Mouse (Mus musculus) megakaryocyte, embryonic 14.5 days (primary cell): ENCODE results near the gene Nkg7. TPM values are rescaled to one million over a fixed set of nuclear protein-coding genes. Genes with fewer than 3 reads are reported as not detected.

Experiments used
- H3K27me3 ChIP-seq: replicated peaks from 2 replicates; pipeline ENCODE3; 2012; ENCODE audit warnings: inconsistent platforms
- H3K36me3 ChIP-seq: replicated peaks from 2 replicates; pipeline ENCODE3; 2012; ENCODE audit warnings: low read length, inconsistent platforms, mixed read lengths
- H3K4me1 ChIP-seq: 2 replicates; pipeline ENCODE4 v1.6.1; 2012; ENCODE audit warnings: inconsistent platforms
- H3K4me3 ChIP-seq: replicated peaks from 2 replicates; pipeline ENCODE3; 2012; ENCODE audit warnings: moderate library complexity, mild to moderate bottlenecking, inconsistent platforms
- H3K9me3 ChIP-seq: 2 replicates; pipeline ENCODE4 v1.6.1; 2012; ENCODE audit warnings: inconsistent platforms
- FLI1 ChIP-seq: IDR thresholded peaks from 2 replicates; pipeline ENCODE4 v1.6.1; 2012; ENCODE audit warnings: low read length, inconsistent platforms, mixed read lengths
- GATA1 ChIP-seq: IDR thresholded peaks from 3 replicates; pipeline ENCODE4 v1.6.1; 2012; ENCODE audit warnings: mixed read lengths, low read length, inconsistent platforms, borderline replicate concordance
- polyA plus RNA-seq: library from polyadenylated mRNA; stranded (reverse); fragments of >175 nt; gene quantifications from 2 replicates; pipeline ENCODE4 v1.2.3, GENCODE M21; 2012; ENCODE audit warnings: low replicate concordance; ENCODE audit not compliant: insufficient read depth

Nkg7 gene
- polyA plus RNA-seq, 1 experiment: 10.0 TPM

DNA sequence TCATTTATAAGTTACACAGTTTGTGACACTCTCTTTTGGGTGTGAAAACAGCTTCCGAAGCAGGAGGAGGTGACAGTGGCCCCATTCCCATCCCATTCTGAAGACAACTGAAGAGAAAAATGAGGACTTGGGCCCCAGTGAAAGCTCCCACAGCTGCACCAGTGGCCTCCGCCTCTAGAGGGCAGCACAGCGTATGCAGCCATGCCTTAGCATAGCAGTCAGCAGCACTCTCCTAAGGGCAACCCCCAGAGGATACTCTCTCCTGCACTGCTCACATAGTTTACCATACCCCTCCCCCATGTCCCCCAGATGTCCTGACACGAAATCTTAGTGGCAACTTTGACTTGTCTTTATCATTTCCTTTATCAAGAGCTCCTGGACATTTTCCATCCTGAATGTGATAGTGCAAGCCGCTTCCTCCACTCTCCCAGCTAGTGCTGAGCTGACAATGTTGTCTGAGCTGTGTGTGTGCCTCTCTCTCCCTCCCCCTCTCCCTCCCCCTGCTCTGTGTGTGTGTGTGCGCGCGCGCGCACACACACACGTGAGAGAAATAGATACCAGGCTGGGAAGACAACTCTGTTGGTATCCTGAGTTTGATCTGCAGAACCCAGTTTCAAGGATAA, 13.8 kb upstream of the Nkg7 start:
- H3K4me3 ChIP-seq: peak overlapping the region; percentile 77
- no peaks in the 10 kb centered on the region for H3K36me3 ChIP-seq
- H3K9me3 ChIP-seq: no peaks in the 10 kb centered on the region
- H3K4me1 ChIP-seq: peaks cover 37% of the 10 kb centered on the region
- no peak for TF ChIP-seq GATA1
- no peak for TF ChIP-seq FLI1
- H3K27me3 ChIP-seq: no peaks in the 10 kb centered on the region

DNA sequence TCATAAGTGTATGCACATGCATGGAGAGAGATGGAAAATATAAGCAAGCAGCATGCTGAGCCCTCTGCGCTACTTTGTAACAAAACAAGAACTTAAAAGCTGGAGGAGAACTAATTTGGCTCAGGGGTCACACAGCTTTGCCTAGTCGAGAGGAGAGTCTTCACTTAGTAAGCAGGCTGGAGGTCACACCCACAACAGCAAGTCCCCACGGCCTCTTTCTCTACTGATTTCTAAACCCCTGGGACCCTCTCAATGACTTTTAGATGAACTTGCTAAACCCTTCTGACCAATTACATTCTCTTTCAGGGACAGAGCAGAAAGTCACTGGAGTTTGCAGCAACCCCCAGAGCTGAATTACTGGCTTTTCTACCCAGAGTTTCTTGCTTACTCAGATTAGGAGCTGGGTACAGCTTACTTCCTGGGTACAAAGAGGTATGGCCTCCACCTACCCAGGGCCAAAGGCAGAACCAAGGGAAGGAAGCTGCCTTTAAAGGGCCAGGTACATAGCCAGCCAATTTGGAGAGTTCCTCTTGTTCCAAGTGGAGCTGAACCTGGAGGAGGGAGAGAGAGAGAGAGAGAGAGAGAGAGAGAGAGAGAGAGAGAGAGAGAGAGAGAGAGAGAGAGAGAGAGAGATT, 12.8 kb upstream of the Nkg7 start:
- no peak for TF ChIP-seq FLI1
- TF ChIP-seq GATA1: no peak
- H3K4me1 ChIP-seq: peaks cover 46% of the 10 kb centered on the region
- H3K9me3 ChIP-seq: no peaks in the 10 kb centered on the region
- H3K4me3 ChIP-seq: no peak overlapping the region
- no peaks in the 10 kb centered on the region for H3K36me3 ChIP-seq
- no peaks in the 10 kb centered on the region for H3K27me3 ChIP-seq

DNA sequence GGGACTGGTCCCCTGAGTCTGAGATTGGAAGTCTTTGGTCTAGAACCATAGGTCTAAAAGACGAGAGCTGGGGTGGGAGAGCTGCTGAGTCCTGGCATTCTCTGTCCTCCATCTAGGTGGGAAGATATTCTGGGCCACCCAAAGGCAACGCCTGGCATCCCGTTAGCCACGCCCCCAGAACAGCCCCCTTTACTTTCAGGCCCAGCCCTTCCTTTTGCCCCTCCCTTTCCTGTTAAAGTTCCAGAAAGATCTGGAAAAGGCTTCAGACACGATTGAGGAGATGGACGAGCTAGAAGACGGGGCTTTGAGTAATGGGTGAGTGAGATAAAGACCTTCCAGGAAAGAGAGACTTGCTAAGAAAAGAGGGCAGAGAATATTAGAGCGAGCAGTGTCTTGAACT, 9.5 kb upstream of the Nkg7 start, which contains the start of gene Lim2:
Gene Lim2 (plus strand): TSS at position 265 of the 400 bp plus-strand sequence.
- peaks cover 59% of the 10 kb centered on the region for H3K4me1 ChIP-seq
- no peak for TF ChIP-seq GATA1
- TF ChIP-seq FLI1: no peak
- no peaks in the 10 kb centered on the region for H3K27me3 ChIP-seq
- peaks cover 5% of the 10 kb centered on the region; the same call in 1 of the 2 replicates for H3K9me3 ChIP-seq
- peaks cover 5% of the 10 kb centered on the region for H3K36me3 ChIP-seq
- H3K4me3 ChIP-seq: peak within 1 kb of the TSS; percentile 78

DNA sequence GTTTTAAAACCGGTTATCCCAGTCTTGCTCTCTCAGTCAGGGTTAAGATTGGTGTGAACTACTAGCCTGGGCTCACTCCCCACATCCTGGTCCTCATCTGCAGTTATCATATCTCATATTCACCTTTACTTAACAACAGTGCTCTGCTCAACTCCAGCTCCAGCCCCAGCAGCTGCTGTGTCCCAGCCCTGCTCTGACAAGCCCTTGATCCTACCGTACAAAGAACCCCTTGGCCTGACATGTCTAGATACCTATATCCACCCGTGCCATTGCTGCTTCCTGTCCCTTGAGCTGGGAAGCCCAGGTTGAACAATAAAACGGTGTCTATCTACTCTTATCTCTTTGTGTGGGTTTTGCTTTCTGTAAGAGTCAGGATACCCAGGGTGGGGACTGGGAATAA, 7.4 kb upstream of the Nkg7 start:
- Histone ChIP-seq H3K9me3 (peaks cover 5% of the 10 kb centered on the region; the same call in 1 of the 2 replicates), H3K36me3 (peaks cover 5% of the 10 kb centered on the region), H3K4me1 (peaks cover 40% of the 10 kb centered on the region), H3K4me3 (no peak overlapping the region), H3K27me3 (no peaks in the 10 kb centered on the region)
- TF ChIP-seq FLI1: no peak
- no peak for TF ChIP-seq GATA1

DNA sequence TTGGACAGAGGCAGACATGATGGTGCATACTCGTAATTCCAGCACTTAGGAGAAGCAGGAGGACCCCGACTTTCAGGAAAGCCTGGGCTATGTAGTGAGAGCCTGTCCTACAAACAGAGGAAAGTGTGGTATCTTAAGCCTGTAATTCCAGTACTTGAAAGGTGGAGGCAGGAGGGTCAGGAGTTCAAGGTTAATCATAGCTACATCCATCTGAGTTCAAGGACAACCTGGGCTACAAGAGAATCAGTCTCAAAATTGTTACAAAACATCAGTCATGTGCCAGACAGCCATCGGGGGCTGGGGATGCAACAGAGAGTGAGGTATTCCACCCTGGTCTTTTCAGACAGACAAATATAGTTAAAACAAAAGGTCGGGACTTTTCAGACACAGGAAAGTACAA, 4.0 kb upstream of the Nkg7 start:
- no peak for TF ChIP-seq GATA1
- no peak for TF ChIP-seq FLI1
- Histone ChIP-seq H3K4me1 (peaks cover 61% of the 10 kb centered on the region), H3K4me3 (no peak overlapping the region)

DNA sequence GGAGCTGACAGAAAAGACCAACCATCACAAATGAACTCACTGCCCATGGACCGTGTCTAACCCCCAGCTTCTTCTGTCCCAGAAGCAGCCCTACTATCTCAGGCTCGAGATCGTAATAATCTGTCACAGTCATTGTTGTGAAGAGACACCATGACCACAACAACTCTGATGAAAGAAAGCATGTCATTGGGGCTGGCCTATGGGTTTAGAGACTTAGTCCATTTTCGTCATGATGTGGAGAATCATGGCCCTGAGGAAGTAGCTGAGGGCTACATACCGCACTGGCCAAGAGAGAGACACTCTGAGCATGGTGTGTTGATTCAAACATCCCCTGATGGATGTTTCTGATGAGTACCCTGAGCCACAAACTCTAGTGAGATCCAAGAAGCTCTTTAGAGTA, 2.2 kb upstream of the Nkg7 start:
- Histone ChIP-seq H3K9me3 (peaks cover 5% of the 10 kb centered on the region; the same call in 1 of the 2 replicates), H3K27me3 (no peaks in the 10 kb centered on the region), H3K4me3 (peak overlapping the region; percentile 21), H3K4me1 (peaks cover 64% of the 10 kb centered on the region), H3K36me3 (peaks cover 5% of the 10 kb centered on the region)
- TF ChIP-seq GATA1: no peak
- TF ChIP-seq FLI1: no peak

More for the DNA sequence above, 4.0 kb upstream of the Nkg7 start:
- Histone ChIP-seq H3K36me3 (peaks cover 5% of the 10 kb centered on the region), H3K27me3 (no peaks in the 10 kb centered on the region), H3K9me3 (peaks cover 5% of the 10 kb centered on the region; the same call in 1 of the 2 replicates)

DNA sequence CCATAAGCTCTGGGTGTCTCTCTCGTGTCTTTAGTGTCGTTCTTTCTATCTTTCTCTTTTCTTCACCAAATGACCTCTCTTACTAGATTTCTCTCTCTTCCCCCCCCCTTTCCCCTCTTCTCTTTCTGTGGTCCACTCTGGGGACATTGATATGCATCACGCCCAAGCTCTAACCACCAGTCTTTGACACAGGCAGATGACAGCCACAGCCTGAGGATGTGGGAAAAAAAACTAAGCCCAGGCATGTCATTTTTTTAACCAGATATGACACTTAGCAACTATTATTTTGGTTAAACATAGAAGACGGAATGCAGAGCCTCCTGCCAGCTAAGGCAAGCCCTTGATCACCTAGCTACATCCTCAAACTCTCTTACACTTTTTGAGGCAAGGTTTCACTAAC, 1.7 kb downstream of the Nkg7 start:
- Histone ChIP-seq H3K27me3 (no peaks in the 10 kb centered on the region), H3K9me3 (no peaks in the 10 kb centered on the region), H3K4me3 (peak overlapping the region; percentile 76), H3K4me1 (peaks cover 88% of the 10 kb centered on the region), H3K36me3 (no peaks in the 10 kb centered on the region)
- TF ChIP-seq FLI1 (no peak), GATA1 (no peak)

DNA sequence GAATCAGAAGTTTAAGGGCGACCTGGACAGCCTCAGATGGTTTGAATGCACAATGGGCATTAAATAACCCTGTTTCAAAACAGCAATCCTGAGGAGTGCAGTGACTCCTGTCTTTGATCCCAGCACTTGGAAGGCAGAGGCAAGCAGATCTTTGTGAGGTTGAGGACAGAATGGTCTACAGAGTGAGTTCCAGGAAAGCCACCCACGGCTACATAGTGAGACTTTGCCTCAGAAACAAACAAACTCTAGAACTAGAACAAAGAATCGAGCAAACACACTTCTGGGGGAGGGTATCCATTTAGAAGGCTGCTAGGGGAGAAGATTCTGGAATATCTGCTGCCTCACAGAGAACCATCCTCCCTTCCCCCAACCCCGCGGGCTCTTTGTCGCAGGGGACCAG, 3.6 kb downstream of the Nkg7 start, which contains the start of gene Cldnd2:
Gene Cldnd2 (plus strand): TSS at position 301 of the 400 bp plus-strand sequence.
- H3K27me3 ChIP-seq: no peaks in the 10 kb centered on the region
- peaks cover 92% of the 10 kb centered on the region for H3K4me1 ChIP-seq
- TF ChIP-seq FLI1 (no peak), GATA1 (no peak)
- peak within 1 kb of the TSS; percentile 74 for H3K4me3 ChIP-seq
- no peaks in the 10 kb centered on the region for H3K9me3 ChIP-seq
- no peaks in the 10 kb centered on the region for H3K36me3 ChIP-seq

DNA sequence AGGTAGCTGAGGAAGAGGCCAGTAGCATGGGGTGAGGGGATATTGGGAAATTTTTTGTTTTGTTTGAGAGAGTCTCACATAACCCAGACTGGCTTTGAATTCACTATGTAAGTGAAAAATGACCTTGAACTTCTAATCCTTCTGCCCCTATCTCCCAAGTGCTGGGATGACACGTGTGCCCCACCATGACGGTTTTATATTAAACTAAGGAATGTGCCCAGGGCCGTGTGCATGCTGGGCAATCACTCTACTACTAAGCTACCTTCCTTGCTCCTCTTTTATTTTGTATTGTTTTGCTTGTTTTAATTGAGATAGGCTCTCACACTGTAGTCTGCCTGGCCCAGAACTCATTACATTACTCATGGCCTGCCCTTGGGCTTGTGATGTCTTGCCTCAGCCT, 4.2 kb downstream of the Nkg7 start:
- Histone ChIP-seq H3K27me3 (no peaks in the 10 kb centered on the region), H3K36me3 (peaks cover 6% of the 10 kb centered on the region), H3K4me1 (peaks cover 92% of the 10 kb centered on the region), H3K9me3 (no peaks in the 10 kb centered on the region), H3K4me3 (peak overlapping the region; percentile 74)
- TF ChIP-seq FLI1: no peak
- TF ChIP-seq GATA1: no peak

DNA sequence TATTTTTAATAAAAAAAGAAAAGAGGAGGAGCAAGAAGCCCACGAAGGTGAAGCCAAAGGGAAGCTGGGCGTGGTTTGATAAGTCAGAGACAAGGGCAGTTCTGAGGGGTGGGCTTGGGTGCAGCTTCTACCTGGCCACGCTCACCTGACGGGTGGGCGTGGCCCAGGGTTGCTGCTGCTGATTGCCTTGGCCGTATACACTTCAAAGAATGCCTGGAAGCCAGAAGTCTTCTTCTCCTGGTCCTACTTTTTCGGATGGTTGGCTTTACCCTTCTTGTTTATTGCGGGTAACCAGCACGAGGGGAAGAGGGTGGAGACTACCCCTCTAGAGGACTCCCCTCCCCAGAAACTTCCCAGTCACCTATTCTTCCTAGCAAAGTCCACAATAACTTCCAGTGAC, 5.8 kb downstream of the Nkg7 start:
- Histone ChIP-seq H3K4me3 (peak overlapping the region; percentile 92), H3K36me3 (peaks cover 21% of the 10 kb centered on the region), H3K4me1 (peaks cover 92% of the 10 kb centered on the region), H3K9me3 (no peaks in the 10 kb centered on the region), H3K27me3 (no peaks in the 10 kb centered on the region)
- TF ChIP-seq FLI1: no peak
- TF ChIP-seq GATA1: no peak; the same call in 2 of the 3 replicates
